Mouse (Mus musculus) spleen, adult 10 weeks (tissue): ENCODE data around the gene Rabep1. TPM values are rescaled to one million over a fixed set of nuclear protein-coding genes. Genes with fewer than 3 reads are reported as not detected.

Experiments
- polyA plus RNA-seq: library from polyadenylated mRNA; stranded (reverse); fragments of 350-450 nt; fragmentation: Illumina TruSeq; extraction: RNeasy Lipid Tissue Mini Kit (QIAGEN cat#74804); gene quantifications from one replicate; pipeline ENCODE4 v1.2.3, GENCODE M21; 2015; ENCODE audit warnings: low replicate concordance; ENCODE audit not compliant: insufficient read depth

Rabep1 gene
- 51.8 TPM for polyA plus RNA-seq

DNA sequence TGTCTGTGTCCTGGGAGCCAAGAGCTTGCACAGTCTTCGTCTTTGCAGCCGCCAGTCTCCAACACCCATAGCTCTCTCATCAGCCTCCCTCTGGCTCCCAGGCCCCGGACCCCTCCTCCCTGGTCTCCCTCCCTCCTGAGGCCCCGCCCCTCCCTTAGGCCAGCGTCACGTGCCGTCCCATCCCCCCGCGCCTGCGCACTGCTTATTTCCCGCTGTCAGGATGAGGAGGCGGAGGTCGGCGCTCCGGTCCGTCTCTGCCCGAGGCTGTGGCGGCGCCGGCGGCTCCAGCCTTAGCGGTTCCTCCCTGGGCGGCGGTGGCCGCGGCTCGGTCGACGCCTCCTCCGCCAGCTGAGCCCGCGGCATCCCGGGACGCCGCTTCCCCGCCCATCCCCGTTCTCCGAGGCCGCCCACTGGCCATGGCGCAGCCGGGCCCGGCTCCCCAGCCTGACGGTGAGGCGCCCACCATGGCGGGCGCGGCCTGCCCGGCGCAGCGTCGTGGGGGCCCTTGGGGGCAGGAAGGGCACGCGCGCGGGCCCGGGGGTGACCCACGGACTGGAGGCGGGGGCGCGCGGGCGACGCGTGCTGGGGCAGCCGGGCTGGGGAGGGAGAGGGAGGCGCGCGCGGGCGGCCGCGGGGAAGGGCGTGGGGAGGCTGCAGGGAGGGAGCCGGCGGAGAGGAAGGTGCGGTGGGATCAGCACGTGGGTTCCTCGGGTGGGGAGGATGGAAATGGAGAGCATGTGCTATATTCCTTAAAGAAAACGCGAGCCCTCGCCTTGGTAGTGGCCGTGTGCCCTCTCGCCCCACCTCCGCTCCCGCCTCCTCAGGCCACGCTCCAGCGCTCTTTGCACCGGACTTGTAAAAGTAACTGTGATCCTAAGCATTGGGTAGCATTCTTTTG is at the start of gene Rabep1:
TSS of gene Rabep1 (plus strand) at position 220 of the 898 bp plus-strand sequence.

DNA sequence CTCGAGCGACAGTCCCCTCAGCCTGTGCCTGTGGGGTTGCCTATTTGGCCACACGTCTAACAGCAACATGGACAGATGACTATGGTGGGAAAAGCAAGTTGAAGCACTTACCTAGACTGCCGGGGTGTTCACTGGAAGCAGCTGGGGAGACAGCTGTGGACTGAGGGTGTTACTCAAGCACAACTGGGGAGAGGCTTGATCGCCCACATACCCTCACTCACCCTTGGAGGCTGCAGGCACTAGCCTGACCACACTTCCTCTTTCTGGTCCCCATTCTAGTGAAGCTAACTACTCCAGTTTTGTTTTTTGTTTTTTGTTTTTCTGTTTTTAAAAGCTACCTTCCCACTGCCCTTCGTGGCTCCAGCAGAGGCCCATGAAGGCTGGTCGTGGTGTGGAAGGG is 32.2 kb upstream of the Rabep1 start, which contains the start of gene Scimp:
TSS of gene Scimp (minus strand) at position 222 of the 400 bp plus-strand sequence.

DNA sequence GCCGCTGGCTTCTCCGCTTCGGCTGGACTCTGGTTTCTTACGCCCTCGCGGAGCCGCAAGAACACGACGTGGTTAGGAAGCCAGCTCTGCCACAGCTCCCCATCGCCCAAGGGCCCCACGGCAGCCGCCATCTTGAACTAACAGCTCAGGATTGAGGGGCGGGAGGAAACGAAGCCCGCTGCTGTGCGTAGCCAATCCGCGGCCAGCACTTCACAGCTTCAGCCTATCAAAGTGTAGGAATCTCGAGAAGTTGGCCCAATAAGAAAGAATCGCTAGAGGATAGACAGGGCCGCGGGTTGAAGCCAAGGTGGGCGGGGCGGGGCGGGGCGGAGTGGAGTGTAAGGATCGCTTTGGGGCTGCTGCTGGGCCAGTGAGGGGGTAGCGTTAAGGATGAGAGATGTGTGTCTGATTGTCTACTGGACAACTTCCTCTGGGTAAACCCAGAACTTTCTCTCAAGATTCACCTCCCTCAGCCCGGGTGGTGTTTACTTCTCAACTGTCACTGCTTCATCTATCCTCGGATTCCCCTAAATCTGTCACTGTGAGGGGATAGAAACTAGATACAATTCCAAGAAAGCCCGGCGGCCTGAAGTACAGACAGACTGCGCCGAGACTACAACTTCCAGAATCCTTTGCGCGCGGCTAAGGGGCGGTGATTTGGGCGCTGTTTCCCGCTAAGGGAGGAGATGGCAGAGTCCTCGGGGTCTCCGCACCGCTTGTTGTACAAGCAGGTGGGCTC is 125.4 kb downstream of the Rabep1 start, which contains the start of the genes Nup88 and Rpain:
TSS of gene Nup88 (minus strand) at position 153 of the 739 bp plus-strand sequence.
TSS of gene Rpain (plus strand) at position 393 of the 739 bp plus-strand sequence.

DNA sequence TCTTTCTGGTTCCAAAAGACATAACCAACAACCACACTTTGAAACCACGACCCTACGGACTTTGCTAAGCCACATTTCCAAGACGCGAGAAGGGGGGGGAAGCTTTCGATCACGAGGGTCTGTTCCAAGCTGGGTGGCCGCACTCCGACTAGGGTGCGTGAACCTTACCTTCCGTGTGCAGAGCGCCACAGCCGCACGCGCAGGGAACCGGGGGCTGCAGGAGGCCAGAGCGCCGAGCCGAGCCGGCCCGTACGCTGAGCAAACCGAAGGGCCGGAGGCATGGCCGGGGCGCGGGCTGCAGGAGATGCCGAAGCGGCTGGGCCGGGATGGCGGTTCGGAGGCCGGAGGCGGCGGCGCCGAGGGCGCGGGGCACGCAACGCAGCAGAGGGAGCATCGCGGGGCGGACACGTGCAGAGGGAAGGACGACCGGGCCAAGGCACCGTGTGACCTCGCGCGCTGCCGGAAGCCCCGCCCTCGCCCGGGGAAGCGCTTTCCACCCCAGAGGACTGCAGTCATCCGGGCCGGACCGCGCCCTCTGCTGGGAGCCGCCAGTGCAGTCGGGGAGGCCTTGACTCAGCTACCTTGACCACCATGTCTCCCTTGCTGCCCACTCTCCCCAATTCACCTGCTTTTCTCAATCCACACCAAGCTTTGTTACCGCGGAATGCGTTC is 138.1 kb downstream of the Rabep1 start, which contains the start of gene C1qbp:
TSS of gene C1qbp (minus strand) at position 470 of the 672 bp plus-strand sequence.

Other genes with a start within 250 kb of the Rabep1 start
- not detected for gene 4930544D05Rik, start 228.9 kb upstream of the Rabep1 start, polyA plus RNA-seq
- gene Chrne, start 225.6 kb upstream of the Rabep1 start, polyA plus RNA-seq = 0.47 TPM
- gene Gp1ba, start 205.7 kb upstream of the Rabep1 start, polyA plus RNA-seq = 3.7 TPM
- gene Rnf167, start 197.5 kb upstream of the Rabep1 start, polyA plus RNA-seq = 203 TPM
- 93.8 TPM for gene Slc25a11, start 197.3 kb upstream of the Rabep1 start, polyA plus RNA-seq
- gene Pfn1, start 190.1 kb upstream of the Rabep1 start, polyA plus RNA-seq = 1,849 TPM
- gene Eno3, start 187.6 kb upstream of the Rabep1 start, polyA plus RNA-seq = 22.1 TPM
- gene Spag7, start 175.4 kb upstream of the Rabep1 start, polyA plus RNA-seq = 38.6 TPM
- gene Camta2, start 156.7 kb upstream of the Rabep1 start, polyA plus RNA-seq = 19.7 TPM
- 1.0 TPM for gene Inca1, start 144.6 kb upstream of the Rabep1 start, polyA plus RNA-seq
- 17.2 TPM for gene Kif1c, start 144.2 kb upstream of the Rabep1 start, polyA plus RNA-seq
- 9.9 TPM for gene Zfp3, start 80.6 kb upstream of the Rabep1 start, polyA plus RNA-seq
- gene Scimp, start 32.2 kb upstream of the Rabep1 start, polyA plus RNA-seq = 33.4 TPM
- 125 TPM for gene Nup88, start 125.2 kb downstream of the Rabep1 start, polyA plus RNA-seq
- 67.8 TPM for gene Rpain, start 125.4 kb downstream of the Rabep1 start, polyA plus RNA-seq
- gene C1qbp, start 138.2 kb downstream of the Rabep1 start, polyA plus RNA-seq = 167 TPM
- gene Dhx33, start 159.7 kb downstream of the Rabep1 start, polyA plus RNA-seq = 31.1 TPM
- gene Mis12, start 174.8 kb downstream of the Rabep1 start, polyA plus RNA-seq = 42.1 TPM
- gene Derl2, start 175.1 kb downstream of the Rabep1 start, polyA plus RNA-seq = 62.0 TPM
- 1.1 TPM for gene 6330403K07Rik, start 188.7 kb downstream of the Rabep1 start, polyA plus RNA-seq